Mouse (Mus musculus): ENCODE results near the gene Pdzd7.

Gene Pdzd7

DNA sequence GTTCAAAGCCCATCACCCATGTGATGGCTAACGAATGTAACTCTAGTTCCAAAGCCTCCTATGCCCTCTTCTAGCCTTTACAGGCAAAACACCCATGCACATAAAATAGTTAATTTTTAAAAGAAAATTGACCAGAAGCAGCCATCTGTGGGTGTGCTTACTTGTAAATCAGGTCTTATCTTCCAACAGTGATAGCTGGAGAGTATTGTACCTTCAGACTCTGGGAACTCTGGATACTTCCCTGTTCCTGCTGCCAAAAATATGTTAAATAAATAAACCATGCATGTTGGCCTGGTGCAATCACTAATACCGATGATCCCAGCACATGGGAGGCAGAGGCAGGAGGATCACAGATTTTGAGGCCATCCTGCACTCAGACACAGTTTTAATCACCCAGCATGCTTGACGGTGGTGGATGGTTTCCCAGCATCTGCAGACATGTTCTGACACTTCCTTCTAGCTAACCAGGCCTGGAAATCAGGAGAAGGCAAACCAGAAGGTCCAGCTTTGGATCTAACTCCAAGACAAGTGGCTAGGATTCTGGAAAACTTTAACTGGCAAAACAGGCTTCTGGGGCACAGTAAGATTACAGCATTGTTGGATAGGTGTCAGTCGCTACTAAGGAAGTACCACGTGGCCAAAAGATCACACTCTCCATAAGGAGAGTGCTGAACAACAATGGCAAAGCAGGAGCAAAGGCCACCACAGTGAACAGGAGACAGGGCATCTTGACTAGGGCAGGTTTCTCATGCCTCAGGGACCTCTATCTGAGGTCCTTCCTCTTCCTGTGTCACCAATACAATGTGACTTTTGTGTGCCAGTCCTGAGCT is 60.1 kb downstream of the Pdzd7 start:
- DNase-seq (ENCODE audit: low spot score in 2 of 2) = no peak

DNA sequence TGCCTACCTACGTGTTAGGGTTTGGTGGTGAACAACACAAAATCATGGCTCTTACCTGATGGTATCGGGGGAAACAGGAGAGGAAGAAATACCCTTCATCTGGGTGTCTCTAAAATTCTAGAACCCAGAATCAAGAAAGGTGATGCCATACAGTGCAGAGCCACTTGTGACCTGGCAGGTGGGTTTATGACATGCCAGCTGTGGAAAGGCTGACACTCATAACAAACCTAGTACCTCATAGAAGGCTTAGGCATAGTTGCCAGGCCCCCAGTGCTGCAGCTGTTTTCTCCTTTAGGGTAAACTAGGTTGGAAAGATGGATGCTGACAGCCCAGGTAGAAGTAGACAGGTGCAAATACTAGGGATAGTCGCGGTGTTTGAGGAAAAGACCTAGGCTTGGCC is 61.1 kb downstream of the Pdzd7 start:
- no peak for DNase-seq (ENCODE audit: low spot score in 2 of 2)

DNA sequence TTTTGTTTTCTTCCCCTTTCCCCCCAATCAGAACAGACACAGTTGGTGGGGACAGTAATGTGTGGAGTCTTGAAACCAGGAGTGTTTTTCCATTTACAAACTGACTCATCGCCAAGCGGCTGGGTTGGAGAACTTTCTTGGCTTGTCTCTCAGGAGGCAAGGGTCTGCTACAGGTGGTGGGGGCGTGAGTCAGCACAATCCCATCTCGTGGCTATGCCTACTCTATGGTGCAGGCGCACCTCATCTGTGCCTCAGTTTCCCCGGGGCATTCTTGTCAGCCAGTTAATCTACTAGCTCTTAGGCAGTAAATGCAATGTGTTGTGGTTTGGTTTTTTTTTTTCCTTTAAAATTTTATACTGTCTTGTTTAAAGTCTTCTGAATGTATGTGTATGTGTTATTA is 62.2 kb downstream of the Pdzd7 start:
- DNase-seq (ENCODE audit: low spot score in 2 of 2) = no peak

DNA sequence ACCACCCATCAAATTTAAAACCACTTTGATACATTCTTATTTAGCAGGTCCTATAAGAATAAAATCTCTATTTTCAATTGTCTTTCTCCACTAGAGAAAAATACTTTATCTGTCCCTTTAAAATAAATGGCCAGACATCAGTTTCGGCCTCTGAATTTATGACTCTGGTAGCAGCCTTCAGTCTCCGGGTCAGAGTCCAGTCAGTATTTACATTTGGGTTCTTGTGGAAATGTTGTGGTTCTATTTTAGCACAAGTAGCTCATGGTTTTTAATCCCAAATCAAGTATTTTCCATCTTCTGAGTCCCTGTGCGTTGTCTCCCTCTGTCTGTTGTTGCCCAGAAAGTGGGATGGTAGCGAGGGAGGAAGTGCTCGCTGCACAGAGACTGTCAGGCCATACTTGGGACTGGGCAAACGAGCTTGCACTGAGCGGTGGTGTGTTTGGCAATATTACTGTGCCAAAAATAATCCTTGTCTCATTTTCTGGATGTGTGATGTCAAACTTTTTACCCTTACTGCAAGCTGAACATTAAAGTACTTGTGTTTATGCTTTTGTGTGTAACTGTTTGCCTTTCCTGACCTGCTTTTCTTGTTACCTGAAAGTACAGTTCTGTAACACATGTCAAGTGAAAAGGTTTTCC is 62.9 kb downstream of the Pdzd7 start:
- DNase-seq (ENCODE audit: low spot score in 2 of 2) = no peak

DNA sequence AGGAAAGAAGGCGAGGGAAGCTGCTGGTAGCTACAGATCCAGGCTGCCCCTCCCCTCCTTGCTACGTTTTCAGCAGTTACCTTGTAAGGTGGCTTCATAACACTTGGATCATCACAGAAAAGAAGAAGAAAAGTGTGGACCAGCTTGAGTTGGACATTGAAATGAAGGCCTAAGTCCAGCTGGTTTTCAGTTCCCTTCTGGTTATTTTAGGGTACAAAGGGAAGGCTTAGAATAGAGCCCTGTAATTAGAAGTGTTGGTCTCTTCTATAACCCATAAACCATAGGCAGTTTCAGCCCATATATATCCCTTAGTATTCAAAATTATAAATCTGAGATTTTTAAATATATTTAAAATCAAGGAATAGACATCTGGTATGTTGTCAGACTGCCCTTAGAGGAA is 64.7 kb downstream of the Pdzd7 start:
- DNase-seq (ENCODE audit: low spot score in 2 of 2) = no peak

DNA sequence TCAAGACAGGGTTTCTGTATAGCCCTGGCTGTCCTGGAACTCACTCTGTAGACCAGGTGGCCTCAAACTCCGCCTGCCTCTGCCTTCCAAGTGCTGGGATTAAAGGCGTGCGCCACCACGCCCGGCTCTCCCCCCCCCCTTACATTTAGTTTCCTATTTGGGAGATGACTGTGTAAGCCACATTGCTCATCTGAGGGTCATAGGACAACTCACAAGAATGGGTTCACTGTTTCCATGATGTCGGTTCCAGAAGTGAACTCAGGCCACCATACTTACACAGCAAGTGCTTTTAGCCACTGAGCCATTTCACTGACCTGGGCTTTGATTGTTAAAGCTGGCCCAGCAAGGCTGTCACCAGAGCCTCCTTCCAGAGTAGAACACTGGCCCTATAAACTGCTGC is 68.4 kb downstream of the Pdzd7 start:
- no peak for DNase-seq (ENCODE audit: low spot score in 2 of 2)
